Mouse (Mus musculus) left cerebral cortex, postnatal 14 days (tissue): ENCODE data around the gene Myo10. TPM values are rescaled to one million over a fixed set of nuclear protein-coding genes. Genes with fewer than 3 reads are reported as not detected.

ENCODE experiments used
- DNase-seq, 2 experiments: peaks; one replicate each; pipeline ENCODE4 v3.0.0; 2021 to 2022; ENCODE audit warnings: low spot score in 2 of 2, mixed read lengths in 1 of 2
- intact Hi-C: fragments of 180-260 bp; cut with DNase I; formaldehyde crosslinking; loops from one replicate; pipeline ENCODE4 v1.15.1; 2025
- total RNA-seq, 2 experiments: library from RNA; stranded (reverse); gene quantifications; 2 replicates each; pipeline ENCODE4 v1.2.3; 2021

The Myo10 gene
- total RNA-seq, 2 experiments from 2014 or later = 44.0 to 48.1 TPM

DNA sequence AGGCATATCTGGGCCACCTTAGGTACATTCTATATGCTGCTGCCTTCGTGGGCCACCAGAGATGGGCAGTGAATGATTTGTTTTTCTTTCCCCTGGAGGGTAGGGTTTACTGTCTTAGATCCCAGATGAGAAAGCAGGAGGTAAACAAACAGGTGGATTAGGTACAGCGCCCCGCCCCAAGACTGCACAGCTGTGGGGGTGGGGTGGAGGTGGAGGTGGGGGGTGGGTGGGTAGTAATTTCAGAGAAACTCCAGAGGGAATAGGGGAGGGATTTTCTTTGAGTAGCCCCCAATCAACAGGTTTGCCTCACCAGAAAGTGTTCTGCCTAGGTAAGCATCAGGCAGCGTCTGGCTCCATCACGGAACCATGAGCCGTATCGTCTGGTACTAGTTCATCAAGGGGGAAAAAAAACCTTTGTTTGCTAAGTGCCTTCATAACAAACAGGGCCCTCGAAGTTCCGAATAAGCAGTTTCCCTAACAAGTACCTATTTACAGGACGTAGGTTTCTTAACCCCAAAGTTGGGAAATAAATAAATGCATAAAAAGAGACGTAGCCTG is 221.8 kb downstream of the Myo10 start:
- intact Hi-C loops = loop anchor here (5.0 kb wide), 1 partner anchor 63 kb away; no protein-coding TSS in a partner anchor
- DNase-seq = no peak

DNA sequence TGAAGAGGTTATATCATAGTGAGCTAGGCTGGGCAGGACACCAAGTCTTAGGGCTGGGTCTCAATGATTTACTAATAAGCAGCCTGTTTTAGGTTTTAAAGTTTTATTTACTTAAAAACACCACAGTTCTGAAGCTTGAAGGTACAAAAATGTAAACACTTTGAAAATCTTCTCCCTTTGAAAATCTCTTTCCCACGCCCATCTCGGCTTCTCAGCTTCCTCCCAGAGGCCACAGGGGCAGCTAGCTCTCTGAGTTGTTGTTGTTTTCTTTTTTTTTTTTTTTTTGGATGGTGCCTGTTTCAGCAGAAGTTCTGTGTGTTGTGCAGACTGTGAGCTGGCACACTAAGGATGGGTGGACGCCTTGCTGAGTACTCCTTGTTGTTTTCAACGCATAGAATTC is 222.4 kb downstream of the Myo10 start:
- no peak for DNase-seq
- intact Hi-C loops = loop anchor here (5.0 kb wide), 1 partner anchor 63 kb away; no protein-coding TSS in a partner anchor

DNA sequence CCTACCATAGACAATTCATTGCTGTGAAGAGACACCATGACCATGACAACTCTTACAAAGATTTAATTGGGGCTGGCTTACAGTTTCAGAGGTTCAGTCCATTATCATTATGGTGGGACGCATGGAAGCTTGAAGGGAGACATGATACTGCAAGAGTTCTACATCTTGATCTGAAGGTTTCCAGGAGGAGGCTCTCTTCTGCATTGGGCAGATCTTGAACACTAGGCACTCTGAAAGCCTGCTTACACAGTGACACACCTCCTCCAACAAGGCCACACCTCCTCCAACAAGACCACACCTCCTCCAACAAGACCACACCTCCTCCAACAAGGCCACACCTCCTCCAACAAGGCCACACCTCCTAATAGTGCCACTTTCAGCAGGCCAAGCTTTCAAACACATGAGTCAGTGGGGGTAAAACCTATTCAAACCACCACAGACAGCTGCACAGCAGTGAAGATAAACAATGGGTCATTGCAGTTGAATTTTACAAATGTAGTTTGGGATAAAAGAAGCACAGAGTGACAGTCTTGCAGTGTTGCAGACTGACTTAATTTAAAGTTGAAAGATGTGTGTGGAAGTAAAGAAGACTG is 225.3 kb downstream of the Myo10 start:
- intact Hi-C loops = no loop called here
- no peak for DNase-seq

DNA sequence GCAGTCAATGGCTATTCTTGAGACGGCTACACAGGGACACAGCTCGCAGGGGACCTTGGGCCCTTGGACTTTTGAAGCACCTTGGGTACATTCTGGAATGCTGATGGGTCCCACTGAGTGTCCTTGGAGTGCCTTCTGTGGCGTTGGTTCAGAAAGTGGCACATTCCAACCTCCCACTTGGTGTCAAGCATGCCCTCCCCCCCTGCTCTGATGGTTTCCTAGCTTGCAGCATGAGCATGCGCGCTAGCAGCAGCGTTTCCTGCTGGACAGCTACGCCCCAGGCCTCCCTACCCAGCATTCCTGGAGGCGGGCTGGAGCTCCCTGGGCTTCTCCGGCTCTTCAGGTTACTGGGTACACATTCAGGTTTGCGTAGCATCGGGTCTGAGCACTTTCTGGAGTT is 228.2 kb downstream of the Myo10 start:
- no peak for DNase-seq
- intact Hi-C loops = no loop called here

DNA sequence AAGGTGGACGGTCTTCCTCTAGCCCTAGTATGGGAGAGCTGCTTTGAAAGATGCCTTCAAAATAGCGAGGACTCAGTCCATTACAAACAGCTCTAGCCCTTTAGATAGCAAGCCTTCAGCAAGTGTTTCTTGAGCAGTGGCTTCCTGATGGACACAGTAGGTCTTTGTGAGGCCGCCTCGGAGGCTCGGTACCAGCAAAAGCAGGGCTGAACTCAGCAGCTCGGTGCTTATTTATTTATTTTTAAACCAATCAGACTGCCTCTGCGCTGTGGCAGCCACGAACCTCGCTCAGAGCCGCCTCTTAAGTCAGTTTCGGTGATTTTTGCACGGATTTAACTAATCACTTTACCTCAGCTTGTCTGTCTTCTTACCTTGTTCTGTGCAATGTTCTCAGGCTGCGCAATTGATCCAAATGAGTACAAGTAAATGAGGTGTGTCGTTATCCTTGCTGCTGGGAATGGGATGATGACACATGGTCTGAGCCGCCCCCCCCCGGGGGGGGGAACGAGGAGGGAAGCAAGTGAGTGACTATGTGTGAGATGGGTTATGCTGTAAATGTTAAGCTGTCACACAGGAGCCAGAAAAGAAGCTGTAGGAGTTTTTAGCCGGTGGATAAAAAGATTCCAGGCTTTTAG is 232.1 kb downstream of the Myo10 start:
- intact Hi-C loops = no loop called here
- DNase-seq = peak in 1 of 2 experiments; percentile 37

DNA sequence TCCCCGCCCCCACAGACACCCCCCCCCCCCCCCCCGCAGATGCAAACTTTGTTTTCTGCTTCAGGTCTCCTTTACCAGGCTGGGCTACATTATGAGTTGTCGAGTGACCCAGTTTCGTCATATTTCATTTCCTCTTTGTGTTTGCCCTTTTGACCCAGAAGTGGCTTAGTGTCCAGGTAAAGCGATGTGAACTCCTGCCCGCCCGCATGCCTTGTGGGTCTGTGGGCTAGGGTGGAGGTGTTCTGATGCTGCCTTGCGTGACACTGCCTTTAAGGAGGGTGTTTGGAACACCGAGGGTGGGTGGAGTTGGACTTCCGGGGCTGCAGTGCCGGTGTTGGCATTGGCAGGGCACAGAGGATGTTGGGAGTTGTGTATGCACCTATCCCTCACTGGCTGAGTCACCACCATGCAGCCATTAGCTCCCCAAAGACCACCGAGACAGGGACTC is 236.3 kb downstream of the Myo10 start:
- intact Hi-C loops = no loop called here
- DNase-seq = no peak

DNA sequence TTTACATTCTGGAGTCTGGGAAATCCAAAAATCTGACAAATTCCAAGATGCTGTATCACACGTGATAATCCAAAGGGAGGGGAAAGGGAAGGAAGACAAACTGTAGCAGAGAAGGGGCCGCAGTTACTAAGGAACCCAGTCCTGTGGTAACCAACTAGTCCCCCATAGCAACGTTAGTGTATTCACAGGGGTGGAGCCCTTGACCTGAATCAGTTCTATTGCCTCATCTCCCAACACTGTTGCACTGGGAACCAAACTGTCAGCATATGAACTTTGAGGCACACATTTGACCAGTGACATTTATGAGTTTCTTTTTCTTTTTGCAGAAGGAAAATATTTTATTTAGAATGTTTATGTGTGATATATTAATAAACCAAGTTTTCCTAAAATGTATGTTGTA is 237.1 kb downstream of the Myo10 start:
- DNase-seq = no peak
- intact Hi-C loops = no loop called here

DNA sequence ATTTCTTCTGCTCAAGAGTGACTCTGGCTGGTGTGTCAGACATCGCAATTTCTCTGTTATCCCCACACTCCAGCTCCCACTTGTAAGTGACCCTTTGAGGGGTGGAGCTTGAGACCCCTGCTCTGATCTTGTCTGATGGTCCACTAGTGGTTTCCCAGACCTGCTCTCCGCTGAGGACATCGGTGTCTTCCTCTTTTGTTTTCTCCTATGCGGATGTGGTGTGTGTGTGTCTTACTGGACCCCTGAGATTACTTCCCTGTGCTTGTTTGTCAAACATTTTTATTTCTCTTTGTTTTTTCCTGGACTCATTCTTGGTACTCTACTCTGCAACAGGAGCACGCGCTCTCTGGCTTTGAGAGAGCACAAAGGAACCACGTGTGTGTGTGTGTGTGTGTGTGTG is 239.6 kb downstream of the Myo10 start:
- no peak for DNase-seq
- intact Hi-C loops = no loop called here

Other genes starting within 250 kb of the Myo10 start
- 1,000 to 10,000 TPM in 1 of 2 experiments, 100 to 1,000 TPM in 1; 945 to 1,112 TPM for gene Basp1, start 208.8 kb upstream of the Myo10 start, total RNA-seq
- gene Retreg1, start 220.7 kb downstream of the Myo10 start, total RNA-seq = 10 to 100 TPM; 35.0 to 39.9 TPM